Mouse (Mus musculus): ENCODE results near the gene 1700123K08Rik.
"Not testable (repeated sequence)": the region's sequence is repeated elsewhere in the genome, so short reads cannot be mapped to it uniquely, and the experiment has no call there.

1700123K08Rik gene

DNA sequence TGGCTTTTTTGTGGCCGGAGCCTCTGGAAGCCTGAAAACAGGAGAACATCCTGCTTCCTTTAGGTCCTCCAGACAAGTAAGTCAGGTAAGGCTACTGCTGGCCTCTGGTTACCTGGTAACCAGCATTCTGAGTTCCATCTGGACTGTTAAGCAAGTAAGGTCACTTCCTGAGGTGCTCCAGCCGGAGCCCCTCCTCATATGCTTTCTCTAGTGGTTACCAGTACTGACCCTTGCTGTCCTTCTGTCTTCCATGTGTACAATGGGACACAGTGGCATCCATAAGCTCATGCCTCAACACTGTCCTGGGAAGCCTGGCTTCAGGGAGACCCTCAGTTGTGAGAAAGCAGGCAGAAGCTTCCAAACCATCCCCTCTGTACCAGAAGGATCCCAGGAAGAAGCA is at the start of gene 1700123K08Rik:
Gene 1700123K08Rik, minus strand, starts transcription at position 101 of the 400 bp plus-strand sequence.
- DNase-seq (ENCODE audit: low spot score) = not testable (repeated sequence)

DNA sequence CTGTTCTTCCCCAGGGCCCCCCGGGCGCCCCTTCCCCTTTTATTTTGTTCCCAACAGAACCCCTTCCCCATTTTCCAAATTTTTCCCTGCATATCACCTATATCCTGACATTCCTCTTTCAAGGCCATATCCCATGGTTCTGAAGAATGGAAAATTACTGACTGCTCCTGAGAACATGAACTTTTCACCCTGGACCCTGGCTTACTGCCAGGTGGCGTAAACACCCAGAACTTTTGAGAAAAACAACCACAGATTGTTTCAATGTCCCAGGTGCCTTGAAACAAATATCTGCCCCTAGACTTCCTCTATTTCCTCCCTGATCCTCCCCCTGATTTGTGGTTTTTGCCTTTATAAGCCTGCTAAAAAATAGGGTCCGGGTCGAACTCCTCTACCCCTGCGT is 22.9 kb upstream of the 1700123K08Rik start:
- DNase-seq (ENCODE audit: low spot score) = no peak

DNA sequence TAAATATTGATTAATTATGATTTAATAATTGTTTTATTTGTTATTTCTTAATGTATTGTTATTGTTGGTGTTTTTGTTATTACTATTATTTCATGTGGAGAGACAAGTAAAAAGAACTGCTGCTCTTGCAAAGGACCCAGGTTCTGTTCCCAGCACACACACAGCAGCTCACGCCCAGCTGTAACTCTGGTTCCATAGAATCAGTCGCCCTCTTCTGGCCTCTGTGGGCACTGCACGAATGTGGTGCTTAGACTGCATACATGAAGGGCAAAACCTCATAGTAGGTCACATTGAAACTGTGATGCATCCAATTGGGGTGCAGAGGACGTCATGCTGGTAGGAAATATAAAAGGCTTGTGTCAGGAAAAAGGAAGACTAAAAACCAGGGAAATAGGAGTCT is 7.1 kb upstream of the 1700123K08Rik start:
- no peak for DNase-seq (ENCODE audit: low spot score)

DNA sequence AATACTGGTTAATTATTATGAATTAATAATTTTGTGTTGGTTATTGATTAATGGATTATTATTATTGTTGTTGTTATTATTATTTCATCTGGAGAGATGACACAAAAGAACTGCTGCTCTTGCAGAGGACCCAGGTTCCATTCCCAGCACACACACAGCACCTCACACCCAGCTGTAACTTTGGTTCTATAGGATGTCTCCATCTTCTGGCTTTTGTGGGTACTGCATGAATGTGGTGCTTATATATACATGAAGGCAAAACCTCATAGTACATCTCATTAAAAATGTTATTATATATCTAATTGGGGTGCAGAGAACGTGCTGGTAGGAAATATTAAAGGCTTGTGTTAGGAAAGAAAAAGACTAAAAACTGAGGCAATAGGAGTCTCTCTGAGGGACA is 11.8 kb downstream of the 1700123K08Rik start:
- no peak for DNase-seq (ENCODE audit: low spot score)

DNA sequence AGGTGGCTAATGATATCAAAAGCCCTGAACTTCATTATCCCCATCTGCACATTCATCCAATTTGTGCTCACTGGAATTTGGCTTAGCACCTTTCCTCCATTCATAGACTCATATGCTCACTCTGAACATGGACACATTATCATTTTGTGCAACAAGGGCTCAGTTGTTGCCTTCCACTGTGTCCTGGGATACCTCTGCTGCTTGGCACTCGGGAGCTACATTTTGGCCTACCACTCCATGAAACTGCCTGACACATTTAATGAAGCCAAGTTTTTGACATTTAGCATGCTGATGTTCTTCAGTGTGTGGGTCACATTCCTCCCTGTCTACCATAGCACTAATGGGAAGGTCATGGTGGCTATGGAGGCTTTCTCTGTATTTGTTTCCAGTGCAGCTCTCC is 32.0 kb downstream of the 1700123K08Rik start:
- no peak for DNase-seq (ENCODE audit: low spot score)

Measured in testis, postnatal 14 days (tissue).